Mouse (Mus musculus): ENCODE measurements around the gene Vwa5b1.

Gene Vwa5b1

DNA sequence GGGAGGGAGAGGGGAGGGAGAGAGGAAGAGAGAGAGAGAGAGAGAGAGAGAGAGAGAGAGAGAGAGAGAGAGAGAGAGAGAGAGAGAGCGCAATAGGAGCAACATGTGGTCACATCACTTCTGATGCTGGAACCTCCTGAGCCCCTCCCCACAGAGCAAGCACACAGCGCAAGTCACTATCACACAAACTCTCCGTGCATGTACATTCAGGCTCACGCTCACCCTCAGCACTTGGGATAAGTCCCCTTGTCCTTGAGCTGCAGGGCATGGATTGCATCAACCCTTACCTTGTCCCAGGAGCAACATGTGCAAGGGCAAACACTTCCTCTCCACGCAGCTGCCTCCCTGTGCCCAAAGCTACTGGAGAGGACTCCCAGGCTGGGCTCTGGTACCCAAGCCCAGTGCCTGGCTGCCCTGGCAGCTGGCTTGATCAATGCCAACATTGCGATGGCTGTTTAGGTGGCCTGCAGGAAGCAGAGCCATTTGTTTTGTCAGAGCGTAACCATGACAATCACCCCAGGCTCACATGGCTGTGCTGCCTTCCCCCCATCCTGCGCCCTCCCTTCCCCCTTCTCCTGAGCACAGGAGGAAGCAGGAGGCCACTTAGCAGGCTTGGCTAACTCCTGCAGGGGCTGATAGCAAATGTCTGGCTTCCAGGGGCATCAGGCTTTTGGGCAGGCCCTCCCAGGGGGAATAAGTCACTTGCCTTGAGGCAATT, at the start of gene Vwa5b1:
Vwa5b1 (minus strand) TSS at position 457 of the 718 bp plus-strand sequence.
- DNase-seq, result no peak

DNA sequence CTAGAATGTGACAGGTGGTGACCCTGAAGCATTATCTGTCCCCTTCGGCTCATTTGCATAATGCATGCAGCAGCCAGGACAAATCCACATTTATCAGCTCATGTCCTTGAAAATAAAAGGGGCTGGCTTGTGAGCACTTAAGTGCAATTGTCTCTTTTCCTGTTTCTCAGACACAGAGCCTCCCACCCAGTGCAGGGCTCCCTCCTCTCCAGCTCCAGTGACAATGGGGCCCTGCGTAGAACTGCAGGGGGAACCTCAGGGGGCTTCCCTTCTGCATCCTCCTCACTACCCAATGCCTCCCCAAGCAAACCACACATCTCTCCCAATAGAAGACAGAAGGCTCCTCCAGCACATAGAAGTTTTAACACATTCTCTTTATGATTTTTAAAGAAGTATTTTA, 47.1 kb upstream of the Vwa5b1 start:
- no peak for DNase-seq

DNA sequence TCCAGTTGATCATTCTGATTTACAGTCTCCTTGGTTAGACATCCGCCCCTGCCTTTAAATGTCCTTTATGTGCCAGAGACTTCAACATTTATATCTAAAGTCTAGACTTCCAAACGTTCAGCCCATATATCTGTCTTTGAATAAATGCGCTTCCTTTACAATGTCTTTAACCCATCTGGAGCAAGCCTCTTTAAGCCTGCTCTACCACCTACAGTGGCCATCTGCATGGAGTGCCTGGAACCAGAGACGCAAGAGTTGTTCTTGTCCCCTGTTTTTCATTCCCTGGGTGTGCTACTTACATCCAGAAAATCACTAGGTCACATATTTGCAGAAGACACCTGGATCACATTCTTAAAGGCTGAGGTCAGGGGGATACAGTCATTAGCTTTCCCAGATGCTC, 44.4 kb upstream of the Vwa5b1 start:
- DNase-seq, result no peak

DNA sequence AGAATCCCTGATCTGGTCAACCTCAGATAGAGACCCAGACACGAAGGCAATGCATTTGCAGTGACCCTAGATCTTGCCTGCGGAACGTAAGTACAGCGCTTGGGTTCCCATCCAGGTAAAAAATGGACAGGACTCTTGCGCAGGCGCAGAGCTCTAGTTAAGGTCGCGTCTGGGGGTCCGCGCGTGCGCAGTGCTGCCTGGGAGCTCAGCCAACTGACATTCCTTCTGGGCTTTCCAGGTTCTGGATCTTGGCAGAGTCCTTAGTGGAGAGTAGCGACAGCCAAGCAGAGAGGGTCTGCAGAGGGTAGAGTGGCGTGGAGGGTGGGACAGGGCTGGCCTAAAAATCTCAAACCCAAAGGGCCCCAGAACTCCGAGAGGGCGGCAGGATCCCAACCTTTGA, 41.9 kb upstream of the Vwa5b1 start:
- no peak for DNase-seq

DNA sequence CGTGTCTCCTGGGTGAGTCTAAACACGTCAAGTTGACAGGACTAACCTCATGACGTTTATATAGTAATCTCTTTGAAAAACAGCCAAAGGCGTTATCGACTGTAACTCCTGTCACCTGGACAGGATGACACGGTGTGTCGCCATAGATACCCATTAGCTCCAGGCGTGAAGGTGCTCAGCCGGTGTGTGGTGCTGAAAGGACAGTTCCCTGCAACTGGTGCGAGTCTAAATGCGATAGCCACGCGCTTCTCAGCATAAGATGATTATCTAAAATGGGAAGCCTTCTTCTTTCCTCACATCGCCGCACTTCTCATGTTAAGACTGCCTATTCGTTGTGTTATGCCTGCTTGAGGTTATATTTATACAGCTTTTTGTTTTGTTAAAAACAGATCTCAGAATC, 40.8 kb upstream of the Vwa5b1 start:
- DNase-seq, result peak; percentile 25

DNA sequence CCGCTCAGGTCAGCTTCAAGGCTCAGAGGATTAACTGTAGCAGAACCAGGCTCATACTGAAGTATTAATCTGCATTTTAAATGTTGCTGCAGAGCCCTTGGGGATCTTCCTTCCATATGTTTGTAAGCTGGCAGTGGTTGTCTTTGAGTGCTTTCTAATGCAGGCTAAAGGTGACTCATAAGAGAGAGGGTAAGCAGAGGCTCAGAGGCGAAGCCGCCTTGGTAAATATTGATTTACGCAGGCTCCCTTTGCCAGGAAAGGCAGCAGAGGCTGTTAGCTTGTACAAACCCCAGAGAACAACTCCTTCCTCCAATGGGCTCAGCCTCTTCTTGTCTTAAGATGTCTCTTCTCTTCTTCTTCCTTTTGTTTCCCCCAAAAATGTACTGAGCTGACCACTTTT, 36.5 kb upstream of the Vwa5b1 start:
- DNase-seq, result no peak

DNA sequence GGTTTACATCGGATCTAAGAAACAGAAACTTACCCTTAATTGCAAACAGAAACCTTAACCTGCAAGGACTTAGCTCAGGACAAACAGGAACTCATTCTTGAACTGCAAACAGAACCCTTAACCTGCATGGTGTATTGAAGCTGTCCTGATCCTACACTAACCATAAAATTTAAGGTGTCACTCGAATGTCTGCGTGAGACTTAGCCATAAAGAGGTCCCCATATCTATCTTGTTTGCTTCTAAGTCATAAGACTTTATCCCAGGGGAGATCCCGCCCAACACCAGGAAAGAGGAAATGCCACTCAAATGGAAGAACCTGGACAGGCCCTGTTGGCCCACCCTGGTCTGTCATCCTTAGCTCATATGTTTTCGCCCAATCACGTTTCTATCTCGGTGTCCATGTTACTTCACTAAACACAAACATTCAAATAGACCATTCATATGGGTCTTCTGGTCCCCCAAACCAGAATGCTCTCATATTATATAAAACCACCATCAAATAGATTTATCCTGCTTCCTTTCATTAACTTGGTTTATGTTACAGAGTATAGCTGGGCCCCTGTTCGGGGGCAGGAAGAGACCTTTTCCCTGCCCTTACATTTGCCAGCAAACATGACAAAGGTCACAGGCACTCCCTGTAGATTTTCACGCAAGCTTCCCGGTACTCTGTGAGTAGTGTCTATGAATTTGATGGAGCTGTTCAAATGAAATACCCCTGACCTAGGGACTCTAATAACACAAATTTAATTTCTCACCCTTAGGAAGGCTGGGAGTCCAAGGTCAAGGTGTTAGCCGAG, 34.6 kb upstream of the Vwa5b1 start:
- DNase-seq, result no peak

DNA sequence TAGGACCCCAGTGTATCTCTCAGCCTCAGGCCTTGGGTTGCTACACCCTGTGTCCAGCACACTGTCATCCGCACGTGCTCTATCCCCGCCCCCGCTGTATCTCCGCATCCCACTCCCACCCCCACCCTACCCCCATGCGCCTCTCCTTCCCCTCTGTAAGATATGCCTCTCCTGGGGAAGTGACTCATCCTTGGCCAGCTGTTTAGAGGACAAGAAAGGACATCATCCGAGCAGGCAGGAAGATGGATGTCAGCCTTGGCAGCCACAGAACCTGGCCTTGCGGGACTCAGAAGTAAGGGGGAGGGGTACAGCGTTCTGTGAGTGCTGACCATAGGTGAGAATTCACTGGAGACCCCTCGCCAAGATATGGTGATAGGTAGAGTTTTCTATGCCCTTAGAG, 30.8 kb upstream of the Vwa5b1 start:
- no peak for DNase-seq

DNA sequence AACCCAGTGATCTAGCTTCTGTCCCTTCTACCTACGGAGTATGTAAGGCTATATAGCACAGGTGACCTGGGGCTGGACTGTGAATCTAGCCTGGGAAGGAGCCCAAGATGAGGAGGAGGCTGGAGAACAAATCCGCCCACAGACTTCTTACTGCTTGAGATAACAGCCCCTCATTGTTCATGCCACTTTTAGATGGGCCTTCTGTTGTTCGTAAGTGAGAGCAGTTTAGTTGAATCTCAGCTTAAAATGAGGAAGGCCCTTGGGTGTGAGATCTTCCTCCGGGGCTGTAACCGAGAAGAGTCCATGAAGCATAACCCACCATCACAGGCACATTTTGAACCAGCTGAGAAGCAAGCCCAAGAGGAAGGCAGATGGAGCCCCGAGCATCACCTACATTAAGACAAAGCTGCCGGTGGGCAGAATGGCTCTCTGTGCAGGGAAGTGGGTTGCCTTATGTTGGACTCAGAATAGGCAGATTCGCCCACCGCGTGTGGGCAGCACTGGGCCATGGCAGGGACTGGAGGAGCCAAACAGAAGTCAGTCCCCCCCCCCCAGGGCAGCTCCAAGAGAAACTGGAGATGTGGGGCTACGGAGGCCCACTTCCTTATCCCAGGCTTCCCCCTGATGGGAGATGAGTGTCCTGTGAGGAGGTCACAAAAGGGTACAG, 24.4 kb upstream of the Vwa5b1 start:
- DNase-seq, result no peak

DNA sequence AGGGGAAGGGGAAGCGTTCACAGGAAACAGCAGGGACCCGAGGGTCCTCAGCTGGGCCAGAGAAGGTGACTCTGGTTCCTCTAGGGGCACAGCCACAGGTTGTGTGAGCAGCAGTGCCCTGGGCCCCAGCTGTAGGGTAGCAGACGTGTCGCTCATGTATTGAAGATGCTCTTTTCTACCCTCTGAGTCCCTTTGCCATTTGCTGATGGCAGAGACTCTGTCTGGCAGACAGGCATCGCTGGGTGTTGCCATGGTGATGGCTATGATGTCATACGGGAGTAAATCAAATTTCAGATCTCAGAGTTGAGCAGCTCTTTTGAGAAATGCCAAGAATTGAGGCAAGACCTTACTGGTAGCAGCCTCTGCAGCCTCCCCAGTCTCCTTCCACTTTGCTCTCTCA, 17.4 kb upstream of the Vwa5b1 start:
- no peak for DNase-seq

DNA sequence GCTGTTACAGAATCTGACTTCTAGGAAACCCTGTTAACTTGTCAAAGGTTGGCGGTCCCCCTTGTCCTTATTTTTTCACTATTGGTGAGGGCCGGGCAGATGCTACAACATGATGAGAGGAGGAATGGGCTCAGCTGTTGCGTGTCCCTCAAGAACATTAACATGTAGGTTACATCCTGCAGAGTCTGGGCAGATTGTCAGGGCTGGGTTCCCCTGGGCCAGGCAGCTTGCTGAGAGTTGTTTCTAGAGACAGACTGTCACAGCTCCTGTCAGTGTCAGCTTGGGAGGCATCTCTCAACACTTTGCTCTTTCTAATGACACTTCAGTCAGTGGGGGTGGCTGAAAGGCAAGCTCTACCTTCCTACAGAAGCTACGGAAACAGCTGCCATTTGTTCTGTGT, 16.2 kb upstream of the Vwa5b1 start:
- DNase-seq, result no peak

DNA sequence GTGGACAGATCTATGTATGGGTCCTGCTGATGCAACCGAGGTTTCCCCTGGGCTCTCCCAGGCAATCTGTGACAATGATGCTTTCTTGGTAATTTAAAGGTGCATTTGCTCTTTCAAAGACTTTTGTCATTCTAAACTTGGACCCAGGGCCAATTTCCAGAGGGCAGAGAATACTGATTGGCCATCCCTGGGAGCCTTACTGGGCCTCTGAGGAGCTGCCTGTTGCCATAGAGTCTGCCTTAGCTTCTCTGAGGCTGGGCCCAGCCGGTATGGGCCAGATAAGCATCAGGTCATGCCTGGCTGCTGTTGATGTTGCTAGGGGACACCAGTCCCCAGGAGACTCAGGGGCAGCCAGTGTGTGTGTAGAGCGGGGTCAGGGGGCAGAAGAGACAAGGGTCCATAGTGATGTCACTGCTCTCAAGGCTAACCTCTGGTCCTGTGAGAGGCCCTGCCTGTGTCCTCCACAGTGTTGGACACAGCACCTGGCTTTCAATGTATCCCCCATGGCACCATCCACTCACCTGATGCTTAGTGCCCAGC, 12.5 kb upstream of the Vwa5b1 start:
- no peak for DNase-seq

DNA sequence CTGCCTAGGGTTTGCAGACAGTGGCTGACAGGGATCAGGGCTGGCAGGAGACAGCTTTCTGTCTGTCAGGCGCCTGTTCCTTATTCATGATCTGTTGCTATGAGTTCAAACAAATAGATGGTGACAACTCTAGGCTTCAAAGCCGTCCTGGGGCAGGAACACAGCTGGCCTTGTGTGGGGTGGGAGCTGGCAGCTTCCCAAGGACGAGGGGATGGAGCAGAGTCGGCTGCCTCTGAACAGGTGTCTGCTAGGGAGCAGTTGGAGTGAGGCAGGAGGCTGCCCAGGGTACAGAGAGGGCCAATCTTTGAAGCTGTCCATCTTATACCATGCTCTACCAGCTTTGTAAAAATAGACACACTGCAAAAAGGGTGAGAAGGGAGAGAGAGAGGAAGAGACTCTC, 6.6 kb upstream of the Vwa5b1 start:
- DNase-seq, result no peak

DNA sequence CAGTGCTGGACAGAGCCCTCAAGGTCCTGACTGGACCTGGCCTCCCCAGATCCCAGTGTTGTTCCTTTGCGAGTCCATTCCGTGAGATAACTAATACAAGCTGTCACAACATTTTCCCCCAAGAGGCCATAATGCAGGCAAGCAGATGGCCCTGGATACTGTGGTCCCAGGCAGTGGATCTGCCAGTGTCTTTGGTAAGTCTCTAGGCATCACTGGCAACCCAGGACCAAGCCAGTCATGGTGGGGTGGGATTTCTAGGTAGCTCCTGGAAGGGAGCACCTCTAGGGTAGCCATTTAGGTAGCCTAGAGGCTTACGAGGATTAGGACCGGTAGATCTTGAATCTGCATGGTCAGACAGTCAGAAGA, 445 bp upstream of the Vwa5b1 start:
- no peak for DNase-seq

DNA sequence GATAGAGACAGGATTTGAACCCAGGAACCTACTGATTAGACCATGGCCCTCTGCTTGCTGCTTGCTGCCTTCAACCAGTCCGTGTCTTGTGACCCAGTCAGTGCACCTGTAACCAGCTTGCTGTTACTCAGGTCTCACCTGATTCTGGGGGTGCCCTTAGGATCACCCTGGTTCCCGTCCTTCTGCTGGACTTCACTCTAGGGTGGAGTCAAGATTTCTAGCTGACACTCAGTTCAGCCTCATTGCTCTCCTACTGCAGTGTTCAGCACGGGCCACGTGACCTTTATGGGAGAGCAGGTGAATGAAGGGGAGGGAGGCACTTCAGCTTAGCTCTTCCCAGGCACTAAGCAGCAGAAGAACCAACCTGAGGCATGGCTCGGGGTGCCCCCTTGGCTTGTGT, 7.4 kb downstream of the Vwa5b1 start:
- no peak for DNase-seq

DNA sequence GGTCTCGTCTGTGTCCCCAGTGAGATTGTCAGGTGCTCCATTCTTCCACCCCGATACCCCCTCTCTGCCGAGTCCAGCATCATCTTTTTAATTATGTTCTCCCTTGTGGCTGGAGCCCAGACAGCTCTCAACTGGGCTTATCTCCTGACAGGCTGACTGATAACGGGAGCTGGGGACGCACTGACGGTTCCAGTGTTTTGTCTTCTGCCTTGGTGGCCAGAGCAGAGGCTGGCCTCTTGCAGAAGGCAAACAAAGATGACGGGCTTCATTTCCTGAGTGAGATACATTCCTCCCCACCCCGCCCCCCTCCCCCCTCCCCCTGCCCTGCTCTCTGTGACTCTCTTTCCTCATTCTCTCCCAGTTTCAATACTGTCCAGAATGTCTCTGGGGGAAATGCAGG, 21.2 kb downstream of the Vwa5b1 start:
- DNase-seq, result no peak

DNA sequence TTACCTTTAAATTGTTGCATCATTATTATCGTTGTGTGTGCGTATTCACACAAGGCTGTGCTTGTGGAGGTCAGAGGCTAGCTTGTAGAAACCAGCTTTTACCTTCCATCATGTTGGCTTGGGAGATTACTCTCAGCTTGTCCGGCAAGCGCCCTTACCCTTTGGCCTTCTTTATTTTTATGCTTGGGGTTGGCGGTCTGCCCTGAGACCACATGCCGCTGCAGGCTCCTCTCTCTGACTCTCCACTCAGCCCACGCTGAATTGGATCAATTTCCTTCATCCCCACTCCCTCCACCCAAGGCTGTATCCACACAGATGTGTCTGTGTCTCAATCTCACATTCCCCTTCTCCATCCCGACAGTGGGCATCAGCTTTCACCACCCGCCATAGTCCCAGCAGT, 33.8 kb downstream of the Vwa5b1 start:
- DNase-seq, result peak; percentile 38

DNA sequence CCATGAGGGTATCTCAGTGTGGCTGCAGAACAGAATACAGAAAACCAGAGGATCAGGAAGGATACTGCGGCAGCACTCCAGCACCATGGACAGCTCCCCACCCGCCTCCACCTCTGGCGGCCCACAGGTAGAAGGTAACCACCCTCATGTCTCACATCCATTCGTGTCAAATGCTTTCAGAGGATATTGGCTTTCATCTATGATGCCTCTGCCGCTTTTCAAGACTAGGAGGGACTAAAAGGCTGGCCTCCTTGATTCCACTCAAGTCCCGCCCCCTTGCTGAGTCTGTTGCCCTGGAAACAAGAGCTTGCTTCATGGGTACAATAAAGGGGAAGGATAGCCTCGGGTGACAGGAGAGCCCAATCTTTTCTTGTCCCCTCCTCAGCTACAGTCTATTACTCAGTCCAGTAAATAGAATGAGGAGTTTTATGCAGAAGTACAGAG, 37.8 kb downstream of the Vwa5b1 start:
- peak; percentile 20 for DNase-seq

DNA sequence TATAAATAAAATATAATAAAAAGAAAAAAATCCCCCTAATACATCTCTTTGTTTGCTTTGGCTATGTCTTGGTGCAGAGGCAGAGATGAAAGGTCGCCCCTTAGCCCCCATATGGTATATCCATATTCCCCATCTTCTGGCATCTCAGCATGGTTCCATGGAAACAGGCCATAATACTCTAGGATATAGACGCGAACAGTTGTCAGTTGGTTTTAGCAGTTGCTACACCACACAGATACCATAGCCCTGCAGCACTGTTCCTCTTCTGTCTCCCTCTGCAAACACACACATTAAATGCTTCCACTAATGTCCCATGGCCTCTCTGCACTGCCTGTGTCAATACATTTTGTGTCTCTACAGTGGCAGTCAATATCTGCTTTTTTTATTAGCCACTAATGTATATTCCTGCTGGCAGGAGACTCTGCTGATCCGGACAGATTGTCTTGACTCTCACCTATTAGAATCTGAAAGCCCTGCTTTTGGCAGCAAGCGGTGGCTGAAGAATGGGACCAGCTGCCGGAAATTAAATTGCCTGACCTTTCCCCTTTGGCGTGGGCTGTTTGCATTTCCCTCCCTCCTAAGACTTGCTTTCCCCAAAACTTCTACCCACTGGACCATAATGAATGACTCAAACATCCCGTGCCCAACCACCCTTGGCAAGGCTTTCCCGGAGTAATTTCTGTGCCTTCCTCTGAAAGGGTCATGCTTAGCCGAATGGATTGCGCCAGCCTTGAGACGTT, 39.1 kb downstream of the Vwa5b1 start:
- peak; percentile 69 for DNase-seq

DNA sequence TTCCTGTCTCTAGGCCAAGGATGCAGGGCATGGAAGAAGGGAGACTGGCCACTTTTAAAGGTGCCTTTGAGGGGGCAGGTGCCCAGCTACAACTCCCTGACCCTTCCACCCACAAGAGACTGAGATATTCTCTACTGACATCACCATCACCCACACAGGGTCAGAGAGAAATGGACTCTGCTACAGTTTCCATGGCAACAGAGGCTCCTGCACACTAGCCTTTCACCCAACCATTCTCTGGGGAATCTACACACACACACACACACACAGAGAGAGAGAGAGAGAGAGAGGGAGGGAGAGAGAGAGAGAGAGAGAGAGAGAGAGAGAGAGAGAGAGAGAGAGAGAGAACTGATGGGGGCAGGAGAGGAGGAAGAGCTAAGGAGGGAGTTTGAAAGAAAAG, 50.7 kb downstream of the Vwa5b1 start:
- no peak for DNase-seq

DNA sequence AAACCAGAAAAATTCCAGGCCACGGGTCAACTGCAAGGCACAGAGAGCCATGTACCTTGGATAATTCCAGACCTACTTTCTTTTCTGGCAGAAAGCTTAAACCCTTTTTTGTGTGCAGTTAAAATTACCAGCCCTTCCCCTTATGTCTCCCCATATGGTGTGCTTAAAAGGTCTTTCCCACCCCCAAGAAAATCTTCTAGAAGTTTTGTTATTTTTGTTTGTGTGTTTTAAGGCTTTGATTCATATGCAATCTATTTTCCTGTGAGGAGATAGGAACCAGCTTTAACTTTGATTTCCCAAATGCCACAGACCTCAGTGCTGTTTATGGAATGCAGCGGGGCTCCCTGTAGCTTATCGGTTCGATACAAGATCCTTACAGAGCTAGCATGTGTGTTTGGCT, 53.2 kb downstream of the Vwa5b1 start:
- no peak for DNase-seq

DNA sequence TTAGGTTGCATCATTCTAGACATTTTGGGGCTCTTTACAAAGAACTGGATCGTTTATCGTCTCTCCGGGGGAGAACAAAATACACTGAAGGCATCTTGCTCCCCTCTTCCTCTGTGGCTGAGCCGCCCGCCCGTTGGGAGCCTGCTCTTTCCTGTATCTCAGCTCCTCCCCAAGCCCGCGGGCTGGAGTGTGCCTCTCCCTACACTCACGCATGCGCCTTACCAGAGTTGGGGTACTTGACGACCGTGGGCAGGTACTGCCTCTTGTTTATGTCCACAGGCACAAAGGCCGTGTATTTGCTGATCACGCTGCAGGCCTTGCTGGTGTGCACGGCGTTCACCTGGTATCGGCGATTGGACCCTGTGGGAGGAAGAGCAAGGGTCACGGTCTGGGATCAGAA, 57.3 kb downstream of the Vwa5b1 start:
- DNase-seq, result no peak

DNA sequence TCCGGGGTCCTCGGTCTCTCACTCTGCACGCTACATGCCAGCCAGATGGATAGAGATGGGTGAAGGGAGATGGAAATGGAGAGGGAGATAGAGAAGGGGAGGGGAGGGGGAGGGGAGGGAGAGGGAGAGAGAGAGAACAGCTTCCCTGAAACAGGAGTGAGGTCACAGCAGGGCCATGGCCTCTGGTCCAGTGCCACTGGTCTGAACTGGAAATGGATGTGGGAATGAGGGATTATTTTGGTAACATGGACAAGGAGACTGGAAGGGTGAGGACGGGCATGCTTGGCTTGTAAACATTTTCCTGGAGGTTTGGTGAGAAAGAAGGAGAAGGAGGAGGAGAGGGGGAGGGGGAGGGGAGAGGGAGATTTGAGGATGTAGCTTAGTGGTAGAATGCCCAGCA, 59.0 kb downstream of the Vwa5b1 start:
- DNase-seq, result peak; percentile 24
